ENCODE assay signal across 32 mouse cellular contexts in the genomic region with DNA sequence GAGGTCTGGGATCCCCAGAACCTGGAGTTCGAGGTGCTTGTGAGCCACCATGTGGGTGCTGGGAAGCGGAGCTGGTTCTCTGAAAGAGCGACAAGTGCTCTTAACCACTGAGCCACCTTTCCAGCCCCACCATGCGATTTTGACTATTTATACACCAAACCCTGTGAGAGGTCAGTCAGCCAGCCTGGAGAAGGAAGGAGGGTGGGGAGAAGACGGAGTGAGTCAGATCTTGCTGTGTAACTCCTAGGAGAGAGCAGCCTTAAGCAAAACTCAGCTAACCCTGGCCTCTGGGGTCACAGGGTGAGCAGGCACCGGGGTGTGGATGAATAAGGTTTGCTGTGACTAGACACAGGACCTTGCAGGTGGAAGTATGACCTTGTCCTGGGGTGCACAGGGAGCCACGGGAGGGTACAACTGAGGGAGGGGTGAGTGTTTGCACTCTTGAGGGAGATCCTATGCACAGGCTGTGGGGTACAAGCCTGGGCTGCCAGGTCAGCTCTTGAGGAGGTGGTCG. TPM values are rescaled to one million over a fixed set of nuclear protein-coding genes. Genes with fewer than 3 reads are reported as not detected.
DNase-seq lines count a peak whose midpoint lies in the region; ATAC-seq lines count a peak whose summit lies in the region.
"Had no signal": no experiment of that assay in that cellular context is flagged by ENCODE, and none has a peak within 500 bp of the region (broad histone marks: within the 10 kb centered on the region; RNA-seq: fewer than 3 reads in every experiment).

No protein-coding gene starts in this region.

- H3K36me3 ChIP-seq in heart, embryonic 12.5 days = no peaks in the 10 kb centered on the region
- no peaks in the 10 kb centered on the region; the same call in 1 of the 2 replicates for H3K36me3 ChIP-seq in embryonic facial prominence, embryonic 10.5 days (replicated peaks)
- H3K36me3 ChIP-seq: embryonic facial prominence, embryonic 12.5 days; forebrain, embryonic 12.5 days; G1E; intestine, embryonic 15.5 days; liver, embryonic 13.5 days; neural tube, embryonic 12.5 days had no signal

- WGBS in heart, embryonic 12.5 days = 64% methylated on average over 8 of the region's 8 CpGs
- WGBS in embryonic facial prominence, embryonic 10.5 days = 60% methylated on average over 8 of the region's 8 CpGs

- ATAC-seq in heart, embryonic 12.5 days (ENCODE audit: insufficient number of reproducible peaks, low FRiP score) = no peak
- ATAC-seq: hindbrain, embryonic 16.5 days; intestine, embryonic 15.5 days; midbrain, embryonic 16.5 days; Patski had no signal

- H3K4me2 ChIP-seq in heart, embryonic 12.5 days = no peak overlapping the region
- H3K4me2 ChIP-seq: embryonic facial prominence, embryonic 12.5 days; forebrain, embryonic 12.5 days; heart, embryonic 11.5 days; intestine, embryonic 15.5 days; liver, embryonic 13.5 days; neural tube, embryonic 12.5 days had no signal

- H3K4me3 ChIP-seq in heart, embryonic 12.5 days = no peak overlapping the region
- H3K4me3 ChIP-seq in embryonic facial prominence, embryonic 10.5 days = no peak overlapping the region
- H3K4me3 ChIP-seq: embryonic facial prominence, embryonic 12.5 days; erythroblast, embryonic 14.5 days; forebrain, embryonic 12.5 days; intestine, embryonic 15.5 days; liver, embryonic 13.5 days; neural tube, embryonic 12.5 days had no signal

- H3K9me3 ChIP-seq in heart, embryonic 12.5 days (replicated peaks) = no peaks in the 10 kb centered on the region
- H3K9me3 ChIP-seq in embryonic facial prominence, embryonic 10.5 days = no peaks in the 10 kb centered on the region
- H3K9me3 ChIP-seq: embryonic facial prominence, embryonic 12.5 days; forebrain, embryonic 12.5 days; G1E; intestine, embryonic 15.5 days; liver, embryonic 13.5 days; neural tube, embryonic 12.5 days had no signal

- DNase-seq in heart, adult 11 months = peak; percentile 88
- peak; percentile 9 for DNase-seq in thymus, postnatal 14 days
- no peak for DNase-seq in thymus, adult 18-20 months
- no peak for DNase-seq in embryonic facial prominence, embryonic 10.5 days (ENCODE audit: low spot score)
- DNase-seq in frontal cortex, postnatal 25 days (ENCODE audit: low spot score in 2 of 2) = no peak
- no peak for DNase-seq in neural tube, embryonic 10.5 days (ENCODE audit: extremely low spot score, low spot score)
- DNase-seq: adrenal gland, postnatal 14 days; B cell, adult 2 months; cerebellum, adult 11 months; cerebellum, adult 9-10 months; cerebellum, postnatal 36 days; gastrocnemius, postnatal 14 days; kidney, adult 9 months; kidney, postnatal 10 days; layer of hippocampus, adult 9-11 months; liver, embryonic 13.5 days; lung, adult 18-20 months; lung, postnatal 10 days; right cerebral cortex, adult 18-20 months; spleen, adult 18-20 months; thymus, postnatal 36 days had no signal

- H3K27me3 ChIP-seq in heart, embryonic 12.5 days (replicated peaks) = no peaks in the 10 kb centered on the region
- no peaks in the 10 kb centered on the region for H3K27me3 ChIP-seq in embryonic facial prominence, embryonic 10.5 days (replicated peaks; ENCODE audit: low read depth, poor library complexity, severe bottlenecking)
- H3K27me3 ChIP-seq: embryonic facial prominence, embryonic 12.5 days; forebrain, embryonic 12.5 days; intestine, embryonic 15.5 days; liver, embryonic 13.5 days; neural tube, embryonic 12.5 days; Patski had no signal

- H3K4me1 ChIP-seq in heart, embryonic 12.5 days (replicated peaks) = peaks cover 36% of the 10 kb centered on the region
- H3K4me1 ChIP-seq in embryonic facial prominence, embryonic 10.5 days = peaks cover 50% of the 10 kb centered on the region

- no peak overlapping the region for H3K27ac ChIP-seq in heart, embryonic 12.5 days (ENCODE audit: poor library complexity, severe bottlenecking)
- H3K27ac ChIP-seq in embryonic facial prominence, embryonic 10.5 days (replicated peaks) = peak overlapping the region; percentile 71
- H3K27ac ChIP-seq: embryonic facial prominence, embryonic 12.5 days; forebrain, embryonic 12.5 days; intestine, embryonic 15.5 days; liver, embryonic 13.5 days; neural tube, embryonic 12.5 days had no signal

- no peak overlapping the region for H3K9ac ChIP-seq in heart, embryonic 12.5 days
- H3K9ac ChIP-seq: embryonic facial prominence, embryonic 12.5 days; forebrain, embryonic 12.5 days; intestine, embryonic 15.5 days; liver, embryonic 13.5 days; neural tube, embryonic 12.5 days had no signal

RNA-seq across cellular contexts. Expression of gene Snai1, which starts 12.4 kb away (rescaled TPM):
- 18.8 and 21.4 TPM in 2 replicates for polyA plus RNA-seq in heart, embryonic 12.5 days (2016; fragmentation: Nextera tagmentation; extraction: Ambion mirVana)
- 86.3 and 93.8 TPM in 2 replicates for polyA plus RNA-seq in embryonic facial prominence, embryonic 10.5 days (2016; fragmentation: Nextera tagmentation; extraction: Ambion mirVana)
- polyA plus RNA-seq: erythroblast, embryonic 14.5 days; G1E had no signal

RNA-seq across cellular contexts. Expression of gene Spata2, which starts 57.7 kb away (rescaled TPM):
- polyA plus RNA-seq in heart, embryonic 12.5 days (2016; fragmentation: Nextera tagmentation; extraction: Ambion mirVana) = 14.6 and 15.4 TPM in 2 replicates
- 19.6 TPM in 2 replicates for polyA plus RNA-seq in embryonic facial prominence, embryonic 10.5 days (2016; fragmentation: Nextera tagmentation; extraction: Ambion mirVana)

RNA-seq across cellular contexts. Expression of gene Rnf114, which starts 58.0 kb away (rescaled TPM):
- polyA plus RNA-seq in heart, embryonic 12.5 days (2016; fragmentation: Nextera tagmentation; extraction: Ambion mirVana) = 61.4 and 62.9 TPM in 2 replicates
- 133 and 142 TPM in 2 replicates for polyA plus RNA-seq in embryonic facial prominence, embryonic 10.5 days (2016; fragmentation: Nextera tagmentation; extraction: Ambion mirVana)

Comparison
In these comparisons a context has a peak if more than half of its experiments do, and no peak if none do; other contexts are left out.
1. DNase-seq: peak in heart, adult 11 months (single experiment) and thymus, postnatal 14 days (single experiment); none in thymus, adult 18-20 months (0 of 2), embryonic facial prominence, embryonic 10.5 days (single experiment), frontal cortex, postnatal 25 days (0 of 2) and neural tube, embryonic 10.5 days (single experiment).